Mouse (Mus musculus) ES-Bruce4 (cell line): ENCODE results near the gene Tgfb1i1.

Source experiments
- CTCF ChIP-seq: IDR thresholded peaks from one replicate; pipeline ENCODE4 v1.8.1; 2011; ENCODE audit warnings: low read depth, low read length
- POLR2A ChIP-seq: IDR thresholded peaks from one replicate; pipeline ENCODE4 v1.8.1; 2011; ENCODE audit warnings: low read length; ENCODE audit not compliant: insufficient read depth

- no peak for TF ChIP-seq POLR2A
- no peak for TF ChIP-seq CTCF
Observed at GRCm38 (mm10) chr7:128256783-128257334, 10.2 kb downstream of the Tgfb1i1 start.
